Mouse (Mus musculus) spleen, embryonic (tissue): ENCODE data around the gene Mapkapk3.

Source experiments
- CTCF ChIA-PET: fragments of 350-600 bp; sonication (Branson Sonifier 250); formaldehyde crosslinking; loops from one replicate; lab custom pipeline; 2022; lab: Charles Lee

Gene Mapkapk3

DNA sequence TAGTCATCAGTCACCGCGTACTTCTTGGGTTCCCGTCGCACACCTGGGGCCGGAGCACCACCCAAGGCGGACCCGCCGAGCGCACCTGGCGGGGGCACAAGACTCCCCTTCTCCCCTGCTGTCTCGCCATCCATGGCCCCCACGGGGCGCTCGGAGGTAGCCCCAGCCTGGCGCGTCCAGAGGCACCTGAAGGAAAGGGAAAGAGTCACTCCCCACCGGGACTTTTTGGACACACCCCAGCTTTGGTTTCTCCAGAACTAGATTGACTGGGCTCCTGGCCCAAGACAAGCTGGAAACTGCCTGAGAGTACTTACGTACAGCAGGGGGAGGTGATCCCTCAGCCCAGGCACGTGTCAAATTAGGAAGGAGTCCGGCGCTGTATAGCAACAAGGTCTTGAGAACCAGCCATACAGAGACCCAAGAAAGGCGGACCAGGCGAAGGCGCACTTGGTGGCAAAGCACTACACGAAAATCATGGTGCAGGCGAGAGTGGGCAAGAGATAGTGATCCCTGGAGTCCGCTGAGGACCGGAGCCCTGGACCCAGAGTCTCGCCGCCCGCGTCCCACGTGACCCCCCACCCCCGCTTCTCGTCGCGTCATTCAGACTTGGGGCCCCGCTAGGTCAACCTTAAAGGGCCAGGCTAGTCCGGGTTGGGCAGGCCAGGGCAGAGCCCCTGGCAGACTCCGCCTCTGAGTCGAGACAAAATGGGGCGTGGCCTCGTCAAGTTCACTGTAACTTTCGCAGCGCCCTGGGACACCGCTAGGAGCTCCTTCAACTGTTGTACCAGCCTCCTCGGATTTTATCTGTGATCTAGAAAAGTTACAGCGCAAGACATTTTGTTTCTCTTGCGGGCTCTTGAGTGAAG, at the start of gene Mapkapk3:
Gene Mapkapk3, minus strand, starts transcription at position 667 of the 866 bp plus-strand sequence.
- CTCF ChIA-PET, result interaction anchor here (0.7 to 1.2 kb wide), 3 partner anchors 20 to 327 kb away, joined by 3 read pairs; no protein-coding TSS in a partner anchor

DNA sequence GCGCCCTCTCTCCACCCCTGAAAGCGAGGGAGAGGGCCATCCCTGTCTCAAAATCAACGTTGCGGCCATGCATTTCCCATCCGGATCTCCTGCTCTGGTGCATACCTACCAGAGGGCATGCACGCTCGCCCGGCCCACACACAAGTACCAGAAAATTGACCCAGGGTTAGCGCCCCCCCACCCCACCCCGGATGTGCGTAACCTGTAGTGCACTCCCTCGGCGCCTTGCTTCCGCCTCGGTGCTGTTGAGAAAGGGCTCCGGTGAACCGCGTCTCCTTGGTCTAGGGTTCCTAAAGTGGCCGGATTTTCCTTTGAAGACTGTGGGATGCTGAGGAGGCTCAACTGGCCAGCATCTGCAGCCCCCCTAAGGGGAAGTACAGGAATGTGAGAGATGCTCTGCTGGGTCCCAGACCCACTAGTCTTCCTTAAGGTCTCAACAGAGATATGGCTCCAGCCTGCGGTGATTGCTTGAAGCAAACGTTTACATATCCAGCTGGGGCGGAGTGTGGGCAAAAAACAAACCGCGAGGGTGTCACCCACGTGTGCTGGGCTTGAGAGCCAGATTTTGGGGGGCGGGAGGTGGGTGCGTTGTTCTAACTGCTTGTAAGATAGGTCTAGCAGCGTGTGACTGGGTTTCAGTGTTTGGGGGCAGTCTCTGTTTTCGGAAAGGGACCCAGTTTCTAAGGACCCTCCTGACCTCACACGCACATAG, 48.7 kb upstream of the Mapkapk3 start, which contains the start of gene Hemk1:
Gene Hemk1, minus strand, starts transcription at position 179 of the 712 bp plus-strand sequence.
- CTCF ChIA-PET, result interaction anchor here (0.6 to 1.6 kb wide), 3 partner anchors 8 to 52 kb away, joined by 3 to 4 read pairs (median 3); partner anchors contain the start of gene Cish

DNA sequence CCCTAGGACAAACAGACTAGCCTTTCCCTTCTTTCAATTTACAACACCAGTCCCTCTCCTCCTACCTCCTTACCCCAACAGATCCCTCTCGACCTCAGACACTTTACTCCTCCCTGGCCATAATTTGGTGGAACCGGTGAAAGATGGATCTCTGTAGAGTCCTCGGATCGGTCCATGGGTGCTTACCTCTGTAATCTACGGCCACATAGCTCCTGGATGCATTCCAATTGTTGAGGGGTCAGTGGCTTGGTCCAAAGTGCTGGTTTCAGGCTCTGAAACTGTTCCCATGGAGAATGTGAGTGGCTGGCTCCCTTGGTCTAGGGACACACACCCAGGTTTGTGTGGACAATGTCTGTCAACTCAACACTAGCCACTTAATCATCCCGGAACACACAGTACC, 46.7 kb upstream of the Mapkapk3 start:
- CTCF ChIA-PET, result interaction anchor here (0.6 to 2.0 kb wide), 2 partner anchors 42 to 82 kb away, joined by 5 to 7 read pairs; no protein-coding TSS in a partner anchor

DNA sequence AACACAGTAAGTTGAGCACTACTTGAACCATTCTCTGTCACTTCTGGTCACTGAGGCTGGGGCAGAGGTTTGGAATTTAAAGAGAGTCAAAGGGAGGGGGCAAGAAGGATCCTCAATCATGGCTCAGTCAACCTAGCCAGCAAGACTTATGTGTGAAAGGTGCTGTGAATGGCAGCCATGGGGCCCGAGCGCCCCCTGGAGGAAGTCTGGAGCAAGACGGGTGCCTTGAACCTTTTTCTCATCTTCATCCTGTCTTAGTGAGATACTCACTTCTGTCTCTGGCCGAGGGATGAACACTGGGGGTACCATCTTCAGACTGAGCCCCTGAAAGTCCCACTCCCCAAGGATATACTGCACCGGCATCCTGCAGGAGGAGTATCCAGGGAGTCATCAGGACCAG, 46.2 kb upstream of the Mapkapk3 start:
- CTCF ChIA-PET, result interaction anchor here (1.0 to 2.0 kb wide), 2 partner anchors 42 to 43 kb away, joined by 4 to 7 read pairs; no protein-coding TSS in a partner anchor

DNA sequence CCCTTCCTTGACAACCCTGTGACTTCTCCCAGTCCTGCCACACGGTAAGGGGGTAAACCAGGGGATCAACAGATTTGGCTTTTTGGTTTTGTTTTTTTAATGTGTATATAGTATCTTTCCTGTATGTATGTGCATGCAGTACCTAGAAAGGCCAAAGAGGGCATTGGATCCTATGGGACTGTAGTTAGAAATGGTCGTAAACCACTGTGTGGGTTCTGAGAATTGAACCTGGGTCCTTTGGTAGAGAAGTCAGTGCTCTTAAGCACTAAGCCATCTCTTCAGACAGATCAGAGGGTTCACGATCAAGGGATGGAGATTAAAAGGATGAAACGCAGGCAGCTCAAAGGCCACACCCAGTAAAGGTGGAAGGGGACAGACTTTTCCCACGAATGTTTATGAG, 45.4 kb upstream of the Mapkapk3 start:
- CTCF ChIA-PET, result interaction anchor here (0.6 to 2.0 kb wide), 5 partner anchors 11 to 47 kb away, joined by 3 to 7 read pairs (median 4); partner anchors contain the start of gene Cish

DNA sequence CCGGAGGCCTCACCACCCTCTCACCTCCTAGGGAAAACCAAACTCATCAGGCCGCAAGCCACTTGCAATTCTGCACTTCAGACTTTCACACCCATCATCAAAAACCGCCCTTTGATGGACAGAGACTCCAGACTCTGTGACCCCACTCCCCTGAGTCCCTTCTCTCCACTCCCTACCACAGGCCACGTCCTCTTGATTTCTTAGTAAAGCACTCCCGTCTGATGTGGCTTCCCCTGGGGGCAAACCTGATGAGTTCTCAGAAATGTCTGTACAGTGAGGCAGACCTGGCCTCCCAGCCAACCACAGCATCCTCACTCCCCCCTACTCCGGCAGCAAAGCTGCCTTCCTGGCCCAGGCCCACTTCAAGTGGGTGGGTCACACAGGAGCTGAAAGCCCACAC, 44.7 kb upstream of the Mapkapk3 start:
- CTCF ChIA-PET, result interaction anchor here (1.1 to 1.3 kb wide), 2 partner anchors 38 to 46 kb away, joined by 3 to 4 read pairs; partner anchors contain the start of gene Cish

DNA sequence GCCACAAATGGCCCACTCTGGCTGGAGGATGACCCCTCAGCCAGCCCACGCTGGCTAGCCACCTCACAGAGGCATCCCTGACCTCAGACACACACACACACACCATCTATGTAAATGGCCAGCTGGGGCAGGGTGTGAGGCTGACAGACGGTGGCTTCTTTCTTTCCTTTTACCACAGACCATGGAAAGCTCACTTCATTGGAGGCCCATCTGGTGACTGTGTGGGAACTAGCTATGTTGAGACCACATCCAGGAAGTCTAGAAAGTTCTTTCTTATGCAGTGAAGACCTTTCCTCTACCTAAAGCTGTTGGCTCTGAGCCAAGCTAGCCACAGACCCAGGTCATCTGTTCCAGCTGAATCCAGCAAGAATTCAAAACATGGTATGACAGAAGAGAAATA, 44.0 kb upstream of the Mapkapk3 start:
- CTCF ChIA-PET, result no interaction called here

DNA sequence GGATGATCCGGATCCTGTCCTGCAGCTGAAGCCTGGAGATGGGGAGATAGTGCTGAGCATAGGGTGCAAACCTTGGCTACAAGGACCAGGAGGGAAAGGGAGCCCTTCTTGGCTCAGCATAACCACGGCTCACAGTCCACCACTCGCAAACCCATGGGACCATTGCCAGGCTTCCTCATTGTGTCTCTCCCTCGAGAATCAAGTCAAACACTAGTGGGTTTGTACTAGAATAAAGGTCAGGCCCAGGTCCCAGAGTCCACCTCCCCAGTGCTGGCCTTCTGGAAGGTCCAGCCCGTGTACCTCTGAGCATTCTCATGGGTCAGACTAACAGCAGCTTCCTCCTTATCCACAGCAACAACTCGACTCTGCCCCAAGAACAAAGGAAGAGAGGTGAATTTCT, 41.1 kb upstream of the Mapkapk3 start:
- CTCF ChIA-PET, result no interaction called here

DNA sequence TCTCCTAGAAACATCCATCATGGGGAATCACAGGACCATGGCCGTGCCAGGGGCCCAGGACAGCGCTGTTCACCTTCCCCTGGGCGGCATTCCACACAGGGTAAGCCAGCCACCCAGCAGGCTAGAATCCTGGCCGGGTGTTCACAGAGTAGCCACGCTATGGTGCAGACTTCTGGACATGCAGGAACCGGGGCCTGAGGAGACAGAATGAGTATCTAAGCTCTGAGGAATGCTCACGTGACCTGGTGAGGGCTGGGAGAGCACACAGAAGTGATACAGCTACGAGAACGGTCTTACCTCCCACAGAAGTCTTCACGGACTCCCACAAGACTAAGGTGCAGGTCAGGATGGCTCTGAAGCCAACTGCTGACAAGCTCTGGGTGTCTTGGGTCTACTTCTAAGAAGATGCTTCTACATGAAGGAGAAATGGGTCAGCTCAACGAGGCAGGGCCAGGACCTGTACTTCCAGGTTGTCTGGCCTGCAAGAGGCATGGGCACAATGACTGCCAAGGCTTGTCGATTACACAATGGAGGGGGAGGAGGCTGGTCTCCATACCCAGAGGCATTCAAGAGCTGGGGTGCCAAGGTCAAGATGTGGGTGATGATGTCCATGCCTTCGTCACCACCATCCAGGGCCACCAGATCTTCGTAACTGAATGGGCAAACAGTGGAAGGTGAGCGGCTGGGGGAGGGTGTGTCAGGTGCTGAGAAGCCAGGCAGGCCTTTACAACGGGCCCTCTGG, 38.4 kb upstream of the Mapkapk3 start:
- CTCF ChIA-PET, result no interaction called here

DNA sequence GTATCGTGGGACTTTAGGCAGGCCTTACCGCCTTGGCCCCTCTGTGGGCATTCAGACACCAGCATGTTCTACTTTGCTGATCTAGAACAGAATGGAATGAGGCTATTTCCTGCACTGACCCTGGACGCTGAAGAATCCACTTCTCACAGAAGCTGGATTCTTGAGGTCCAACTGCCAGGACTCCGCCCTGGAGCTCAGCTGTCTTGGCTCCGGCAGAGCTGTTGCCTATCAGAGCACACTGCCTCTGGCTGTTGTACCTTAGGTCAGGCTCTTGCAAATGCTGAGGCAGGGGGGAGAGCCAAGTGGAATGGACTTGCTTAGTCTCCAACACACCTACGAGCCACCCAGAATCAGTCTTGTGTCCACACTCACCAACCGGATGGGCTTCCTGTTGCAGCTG, 36.2 kb upstream of the Mapkapk3 start:
- CTCF ChIA-PET, result no interaction called here

DNA sequence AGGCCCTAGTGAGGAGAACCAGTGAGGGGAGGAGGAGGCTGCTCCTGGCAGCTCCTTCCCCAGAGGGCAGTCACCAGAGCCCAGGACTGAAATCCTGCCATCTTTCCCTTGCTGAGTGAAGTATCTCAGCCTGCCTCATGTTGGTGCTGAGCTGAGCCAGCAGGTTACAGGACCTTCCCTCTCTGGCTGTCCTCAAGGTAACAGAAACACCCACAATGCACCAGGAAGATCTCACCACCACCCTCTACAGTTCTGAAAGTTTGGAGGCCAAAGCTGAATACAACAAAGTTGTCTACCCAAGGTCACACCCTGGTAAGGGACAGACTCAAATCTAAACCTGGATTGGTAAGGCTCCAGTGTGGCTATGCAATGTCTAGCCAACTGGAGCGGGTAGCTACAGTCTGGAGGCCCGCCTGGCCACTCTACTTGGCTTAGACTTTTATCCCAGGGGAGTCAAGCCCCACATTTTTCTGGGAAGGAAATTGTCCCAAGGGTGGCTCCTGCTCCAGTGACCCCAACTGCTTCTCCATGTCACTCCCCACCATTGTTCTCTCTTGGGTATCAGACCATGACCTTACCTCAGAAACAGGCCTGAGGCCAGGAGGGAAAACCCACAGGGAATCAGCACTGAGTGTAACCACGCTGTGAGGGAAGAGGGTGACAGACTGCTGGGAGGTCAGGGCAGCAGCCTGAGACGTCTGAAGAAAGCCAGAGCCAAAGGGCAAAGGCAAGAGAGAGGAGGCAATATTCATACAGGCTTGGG, 35.3 kb upstream of the Mapkapk3 start:
- CTCF ChIA-PET, result no interaction called here

DNA sequence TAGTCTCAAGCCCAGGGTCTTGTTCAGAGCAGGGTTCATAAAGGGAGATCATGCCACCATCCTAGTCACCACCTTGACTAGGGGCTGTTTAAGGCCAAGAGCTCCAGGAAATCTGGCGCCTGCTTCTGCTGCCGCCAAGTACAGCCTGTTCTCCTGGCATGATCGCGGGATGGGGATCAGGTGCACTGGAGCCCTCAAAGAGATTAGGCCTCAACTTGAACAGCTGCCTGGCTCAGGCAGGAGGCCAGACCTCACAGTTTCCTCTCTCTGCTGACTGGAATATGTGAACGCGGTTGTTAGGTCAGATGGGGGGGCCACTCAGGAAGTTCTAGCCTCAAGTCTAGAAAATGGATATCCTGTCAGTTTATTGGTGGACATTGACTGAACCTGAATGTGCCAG, 33.9 kb upstream of the Mapkapk3 start:
- CTCF ChIA-PET, result interaction anchor here (0.7 kb wide), 1 partner anchor 12 kb away, joined by 3 read pairs; no protein-coding TSS in a partner anchor

DNA sequence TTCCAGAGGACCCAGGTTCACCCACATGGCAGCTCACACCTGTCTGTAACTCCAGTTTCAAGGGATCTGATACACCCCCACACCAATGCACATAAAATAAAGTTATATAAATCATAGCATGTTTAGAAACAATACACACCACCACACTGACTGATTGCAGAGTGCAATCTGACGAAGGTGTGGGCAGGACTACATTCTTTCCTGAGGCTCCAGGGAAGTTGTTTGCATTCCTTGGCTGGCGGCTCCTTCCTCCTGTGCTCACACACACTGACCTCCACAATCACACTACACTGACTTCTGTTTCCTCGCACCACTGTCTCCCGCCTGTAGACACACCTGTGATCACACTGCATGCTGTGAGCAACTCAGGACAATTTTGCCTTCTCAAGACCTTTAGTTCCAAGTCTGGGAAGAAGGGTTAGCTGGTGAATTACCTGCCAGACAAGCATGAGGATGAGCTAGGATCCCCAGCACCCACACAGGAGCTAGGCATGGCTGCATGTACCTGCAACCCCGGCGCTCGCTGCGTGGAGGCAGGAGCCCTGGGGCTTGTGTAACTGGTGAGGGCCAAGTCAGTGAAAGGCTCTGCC, 32.9 kb upstream of the Mapkapk3 start:
- CTCF ChIA-PET, result no interaction called here

DNA sequence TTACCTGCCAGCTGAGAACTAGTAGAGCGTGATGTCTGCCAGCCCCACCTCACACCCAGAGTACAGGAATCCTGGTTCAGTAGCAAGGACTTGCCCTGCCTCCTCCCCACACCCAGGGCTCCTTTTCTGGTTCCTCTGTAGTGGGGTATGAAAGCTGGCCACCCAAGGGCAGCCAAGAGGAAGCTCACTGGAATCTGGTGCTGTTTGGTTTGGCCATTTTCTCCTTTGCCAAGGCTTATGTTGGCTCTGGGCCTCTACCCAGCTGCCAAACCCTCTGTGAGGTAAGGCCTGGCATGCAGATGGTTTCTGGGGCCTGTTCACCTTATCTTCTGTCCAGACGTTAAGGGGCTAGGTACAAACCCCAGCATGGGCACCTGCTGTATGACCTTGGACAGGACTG, 26.1 kb upstream of the Mapkapk3 start:
- CTCF ChIA-PET, result no interaction called here

DNA sequence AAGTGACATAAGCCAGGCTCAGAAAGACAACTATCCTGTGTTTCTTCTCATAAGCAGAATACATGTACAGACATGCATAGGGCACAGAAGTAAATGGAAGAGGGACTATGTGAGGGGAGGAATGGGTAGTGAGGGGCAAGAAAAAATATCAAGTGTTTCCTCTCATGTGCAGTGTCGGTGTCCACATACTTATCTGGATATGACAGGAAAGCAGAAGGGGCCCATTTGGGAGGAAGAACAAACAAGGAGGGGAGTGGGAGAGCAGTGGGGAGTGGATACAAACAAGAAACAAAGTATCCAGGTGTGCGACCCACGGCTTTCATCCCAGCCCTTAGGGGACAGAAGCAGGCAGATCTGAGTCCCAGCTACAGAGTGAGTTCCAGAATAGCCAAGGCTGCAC, 24.2 kb upstream of the Mapkapk3 start:
- CTCF ChIA-PET, result interaction anchor here (0.7 kb wide), 1 partner anchor 19 kb away, joined by 3 read pairs; no protein-coding TSS in a partner anchor

DNA sequence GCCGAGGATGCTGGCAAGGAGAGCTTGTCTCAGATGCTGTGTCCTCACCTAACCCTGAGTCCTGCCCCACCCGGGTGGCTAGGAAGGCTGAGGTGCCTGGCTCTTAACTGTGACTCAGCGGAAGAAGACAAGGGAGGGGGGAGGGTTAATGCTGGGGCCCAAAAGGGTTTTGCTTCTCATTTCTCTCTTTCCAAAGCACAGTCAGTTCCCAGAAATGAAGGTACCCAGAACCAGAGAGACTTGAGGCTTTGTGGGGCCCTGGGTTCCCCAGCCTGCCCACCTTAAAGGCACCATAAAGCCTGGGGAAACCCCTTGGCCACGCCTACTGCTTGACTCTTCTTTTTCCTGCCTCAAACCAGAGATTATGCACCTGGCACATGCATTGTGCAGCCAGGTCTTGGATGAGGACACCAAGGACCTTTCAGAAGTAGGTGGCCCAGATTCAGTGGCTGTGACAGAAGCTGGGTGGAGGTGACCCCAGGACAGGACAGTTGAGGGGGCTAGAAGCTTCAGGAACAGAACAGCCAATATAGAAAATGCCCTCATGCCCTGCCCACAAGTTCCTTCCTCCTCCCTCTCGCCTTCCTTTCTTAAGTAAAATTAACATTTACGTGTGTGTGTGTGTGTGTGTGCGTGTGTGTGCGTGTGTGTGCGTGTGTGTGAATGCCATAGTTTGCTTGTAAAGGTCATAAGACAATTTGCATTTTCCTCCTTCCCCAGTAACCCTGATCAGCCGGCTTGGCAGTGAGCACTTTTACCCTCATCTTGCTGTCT, 23.3 kb upstream of the Mapkapk3 start:
- CTCF ChIA-PET, result interaction anchor here (0.7 kb wide), 2 partner anchors 12 to 20 kb away, joined by 3 read pairs; no protein-coding TSS in a partner anchor

DNA sequence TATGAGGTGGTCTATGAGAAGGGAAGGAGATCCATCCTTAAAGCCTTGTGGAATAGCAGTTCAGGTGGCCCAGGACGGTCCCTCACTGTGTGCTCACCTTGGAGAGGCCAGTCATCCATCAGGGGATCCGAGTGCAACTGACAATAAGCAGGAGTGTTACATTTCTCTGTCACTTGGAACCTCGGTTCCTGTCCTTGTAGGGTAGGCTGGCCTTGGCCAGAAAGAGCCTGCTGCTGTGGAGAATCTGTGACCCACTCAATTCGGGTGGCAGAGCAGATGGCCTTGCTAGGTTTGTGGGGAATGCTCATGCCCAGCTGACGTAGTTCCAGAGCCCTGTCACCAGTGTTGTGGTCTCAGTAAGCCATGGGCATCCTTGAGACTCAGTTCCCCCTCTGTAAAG, 19.9 kb upstream of the Mapkapk3 start:
- CTCF ChIA-PET, result no interaction called here

DNA sequence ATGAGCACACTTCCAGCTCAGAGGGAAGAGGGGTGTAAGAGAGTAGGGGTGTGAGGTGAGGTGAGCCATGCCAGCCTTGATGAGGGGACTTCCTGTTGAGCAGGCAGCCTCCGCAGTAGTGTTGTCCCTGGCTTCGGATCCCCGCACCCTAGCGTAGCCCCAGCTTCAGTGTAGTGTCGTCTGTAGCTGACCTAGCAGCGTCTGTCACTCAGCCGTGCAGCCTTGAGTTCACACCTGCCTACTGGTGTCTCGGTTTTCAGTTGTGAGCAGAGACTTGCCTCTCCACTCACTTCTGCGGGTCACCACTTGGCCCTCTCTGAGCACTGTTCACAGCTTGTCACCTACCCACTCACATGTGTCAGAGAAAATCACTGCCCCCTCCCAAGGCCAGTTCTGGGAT, 19.5 kb upstream of the Mapkapk3 start:
- CTCF ChIA-PET, result no interaction called here

DNA sequence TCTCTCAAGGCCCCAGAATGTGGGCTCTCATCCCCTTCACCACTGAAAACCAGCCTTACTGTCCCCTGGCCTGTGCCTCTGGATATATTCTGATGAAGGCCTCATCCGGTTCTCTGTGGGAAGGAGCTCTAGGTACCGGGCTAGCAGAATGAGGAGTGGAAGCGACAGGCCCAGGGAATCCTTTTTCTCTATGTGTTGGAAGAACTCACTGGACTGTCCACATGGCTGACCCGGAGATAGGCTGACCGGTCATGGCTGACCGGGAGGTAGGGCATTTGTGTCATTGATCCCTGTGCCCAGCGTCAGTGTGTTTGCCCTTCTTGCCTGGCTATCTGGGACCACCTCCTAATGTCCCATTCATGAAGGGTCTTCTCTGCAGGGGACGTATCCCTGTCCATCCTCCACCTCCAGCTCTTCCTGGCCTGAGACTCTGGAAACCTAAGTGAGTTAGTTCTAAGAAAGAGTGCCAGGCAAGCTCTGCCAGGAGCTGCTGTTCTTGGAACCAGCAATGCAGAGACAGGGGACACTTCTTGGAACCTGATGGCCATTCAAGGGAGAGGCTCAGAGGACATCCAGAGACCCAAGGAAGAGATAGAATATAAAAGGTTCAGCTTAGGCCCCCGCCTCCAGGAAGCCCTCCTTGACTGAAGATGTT, 18.8 kb upstream of the Mapkapk3 start:
- CTCF ChIA-PET, result interaction anchor here (0.6 to 0.7 kb wide), 2 partner anchors 11 to 17 kb away, joined by 4 to 6 read pairs; no protein-coding TSS in a partner anchor
